Mouse (Mus musculus): ENCODE measurements around the gene Dnajc14. TPM values are rescaled to one million over a fixed set of nuclear protein-coding genes. Genes with fewer than 3 reads are reported as not detected.
"Not testable (repeated sequence)": the region's sequence is repeated elsewhere in the genome, so short reads cannot be mapped to it uniquely, and the experiment has no call there.

Dnajc14 gene
- total RNA-seq, 1 experiment from 2014 or later: 34.6 TPM

GRCm38 (mm10) chr10:128817033-128817432, 13.2 kb downstream of the Dnajc14 start, which contains the start of gene Sarnp:
Sarnp (plus strand) TSS chr10:128817333.
- ATAC-seq (replicated peaks; ENCODE audit: low read depth, poor library complexity, severe bottlenecking): no peak

DNA sequence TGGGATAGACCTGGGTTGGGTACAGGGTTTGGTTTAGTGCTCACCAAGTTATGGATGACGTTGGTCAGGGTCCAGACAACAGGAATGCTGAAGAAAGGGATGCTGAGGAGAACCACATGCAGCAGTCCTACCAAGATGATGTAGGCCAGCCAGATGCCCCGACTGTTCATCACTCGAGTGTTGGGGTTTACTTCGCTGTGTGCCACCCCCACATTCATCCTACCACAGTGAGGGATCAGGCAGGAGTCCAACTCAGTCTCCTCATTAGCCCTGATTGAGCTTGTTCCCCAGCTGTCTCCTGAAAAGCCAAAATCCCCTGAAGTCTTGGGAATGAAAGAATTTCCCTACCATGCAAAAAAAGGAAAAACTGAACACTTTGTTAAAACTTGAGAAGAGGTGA, 16.4 kb downstream of the Dnajc14 start:
- no peak for ATAC-seq (replicated peaks; ENCODE audit: low read depth, poor library complexity, severe bottlenecking)

GRCm38 (mm10) chr10:128821358-128822056, 17.6 kb downstream of the Dnajc14 start, which contains the start of gene Ormdl2:
Ormdl2 (minus strand) TSS chr10:128821645.
- ATAC-seq (replicated peaks; ENCODE audit: low read depth, poor library complexity, severe bottlenecking): peak; percentile 98

- no peak for ATAC-seq (replicated peaks; ENCODE audit: low read depth, poor library complexity, severe bottlenecking)
These were observed 18.3 kb downstream of the Dnajc14 start for GRCm38 (mm10) chr10:128822135-128822534.

- not testable (repeated sequence) for ATAC-seq (replicated peaks; ENCODE audit: low read depth, poor library complexity, severe bottlenecking)
These were observed 19.2 kb downstream of the Dnajc14 start for GRCm38 (mm10) chr10:128823087-128823486.

- no peak for ATAC-seq (replicated peaks; ENCODE audit: low read depth, poor library complexity, severe bottlenecking)
These were observed 20.0 kb downstream of the Dnajc14 start for GRCm38 (mm10) chr10:128823821-128824220.

DNA sequence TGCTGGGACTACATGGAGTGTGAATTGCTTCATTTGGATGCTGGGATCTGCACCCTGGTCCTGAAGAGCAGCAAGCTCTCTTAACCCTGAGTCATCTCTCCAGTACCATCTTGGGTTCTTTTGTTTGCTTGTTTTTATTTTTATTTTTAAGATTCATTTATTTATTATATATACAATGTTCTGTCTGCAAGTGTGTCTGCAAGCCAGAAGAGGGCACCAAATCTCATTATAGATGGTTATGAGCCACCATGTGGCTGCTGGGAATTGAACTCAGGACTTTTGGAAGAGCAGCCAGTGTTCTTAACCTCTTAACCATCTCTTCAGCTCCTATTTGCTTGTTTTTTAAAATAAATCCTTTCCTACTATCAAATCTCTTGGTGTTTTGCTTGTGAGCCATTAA, 33.5 kb downstream of the Dnajc14 start:
- no peak for ATAC-seq (replicated peaks; ENCODE audit: low read depth, poor library complexity, severe bottlenecking)

DNA sequence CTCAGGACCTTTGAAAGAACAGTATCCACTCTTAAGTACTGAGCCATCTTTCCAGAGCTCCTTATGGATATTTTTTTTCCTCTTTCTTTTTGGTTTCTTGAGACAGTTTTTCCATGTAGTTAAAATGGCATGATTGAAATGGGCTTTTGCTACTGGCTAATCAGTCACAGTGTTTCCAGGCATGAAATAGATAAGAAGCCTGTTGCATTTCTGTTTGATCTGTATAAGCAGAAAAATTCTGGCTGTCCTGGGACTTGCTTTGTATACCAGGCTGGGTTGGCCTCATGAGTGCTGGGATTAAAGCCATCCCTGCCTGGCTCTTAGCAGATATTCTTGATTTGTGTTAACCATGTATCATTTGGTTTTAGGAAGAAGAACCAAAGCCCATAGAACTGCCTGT, 35.6 kb downstream of the Dnajc14 start:
- no peak for ATAC-seq (replicated peaks; ENCODE audit: low read depth, poor library complexity, severe bottlenecking)

- no peak for ATAC-seq (replicated peaks; ENCODE audit: low read depth, poor library complexity, severe bottlenecking)
These were observed 36.8 kb downstream of the Dnajc14 start for GRCm38 (mm10) chr10:128840612-128841011.

- ATAC-seq (replicated peaks; ENCODE audit: low read depth, poor library complexity, severe bottlenecking): no peak
These were observed 39.4 kb downstream of the Dnajc14 start for GRCm38 (mm10) chr10:128843260-128843659.

GRCm38 (mm10) chr10:128845516-128845915, 41.7 kb downstream of the Dnajc14 start:
- peak; percentile 55; the same call in 1 of the 2 replicates for ATAC-seq (replicated peaks; ENCODE audit: low read depth, poor library complexity, severe bottlenecking)

- ATAC-seq (replicated peaks; ENCODE audit: low read depth, poor library complexity, severe bottlenecking): peak; percentile 40; the same call in 1 of the 2 replicates
These were observed 42.8 kb downstream of the Dnajc14 start for GRCm38 (mm10) chr10:128846664-128847063.

DNA sequence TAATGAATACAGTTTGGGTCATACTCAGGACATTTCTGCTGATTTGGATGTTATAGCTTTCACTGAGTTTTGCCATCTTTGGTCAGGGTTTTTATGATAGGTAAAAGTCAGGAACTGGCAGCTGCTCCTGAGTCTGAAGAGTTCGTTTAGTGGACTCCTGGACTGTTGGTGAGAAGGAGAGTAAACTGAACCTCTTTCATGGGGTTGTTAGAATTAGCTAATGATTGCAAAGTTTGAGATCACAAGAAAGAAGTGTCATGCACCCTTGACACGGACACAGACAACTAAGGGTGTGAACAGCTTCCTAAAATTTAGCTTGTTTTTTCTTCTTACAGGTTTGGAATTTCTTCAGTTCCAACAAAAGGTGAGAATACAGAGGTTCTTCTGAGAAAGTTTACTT, 44.6 kb downstream of the Dnajc14 start:
- ATAC-seq (replicated peaks; ENCODE audit: low read depth, poor library complexity, severe bottlenecking): no peak

GRCm38 (mm10) chr10:128850339-128850738, 46.5 kb downstream of the Dnajc14 start:
- ATAC-seq (replicated peaks; ENCODE audit: low read depth, poor library complexity, severe bottlenecking): 0 out of 2 replicates have a peak, but pooled peaks have one; percentile 45

DNA sequence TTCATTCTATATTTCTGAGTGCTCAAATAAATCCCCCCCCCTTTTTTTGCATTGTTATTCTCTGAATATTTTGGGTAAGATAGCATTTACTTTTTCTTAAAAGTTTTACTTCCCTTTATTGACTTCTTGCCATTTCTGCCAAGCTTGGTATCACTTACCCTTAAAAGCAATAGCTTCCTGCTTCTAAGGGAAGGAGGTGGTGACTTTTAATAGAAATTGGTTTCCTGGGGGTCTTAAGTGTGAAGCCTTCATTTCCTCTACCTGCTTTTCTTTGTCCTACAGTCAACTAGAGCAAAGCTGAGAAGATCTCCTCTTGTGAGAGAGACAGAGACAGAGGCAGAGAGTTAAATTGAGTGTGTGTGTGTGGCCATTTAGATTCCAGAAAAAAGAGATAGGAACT, 57.3 kb downstream of the Dnajc14 start:
- ATAC-seq (replicated peaks; ENCODE audit: low read depth, poor library complexity, severe bottlenecking): 0 out of 2 replicates have a peak, but pooled peaks have one; percentile 45

DNA sequence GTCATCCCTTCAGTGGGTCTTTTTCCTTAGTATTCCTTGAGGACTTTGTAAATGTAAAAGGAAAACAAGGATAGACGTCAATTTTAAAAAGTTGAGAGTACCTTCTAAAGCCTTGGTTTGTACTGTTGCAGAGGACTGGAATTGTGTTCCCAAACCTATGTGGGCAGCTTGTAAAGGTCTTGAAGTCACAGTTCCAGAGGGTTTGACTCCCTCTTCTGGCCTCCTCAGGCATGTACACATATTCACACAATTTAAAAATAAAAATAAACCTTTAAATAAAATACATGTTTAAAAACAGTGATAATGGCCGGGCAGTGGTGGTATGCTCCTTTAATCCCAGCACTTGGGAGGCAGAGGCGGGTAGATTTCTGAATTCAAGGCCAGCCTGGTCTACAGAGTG, 62.2 kb downstream of the Dnajc14 start:
- 0 out of 2 replicates have a peak, but pooled peaks have one; percentile 54 for ATAC-seq (replicated peaks; ENCODE audit: low read depth, poor library complexity, severe bottlenecking)

- no peak for ATAC-seq (replicated peaks; ENCODE audit: low read depth, poor library complexity, severe bottlenecking)
These were observed 62.7 kb downstream of the Dnajc14 start for GRCm38 (mm10) chr10:128866518-128866917.

Other genes starting within 250 kb of the Dnajc14 start
- gene Pa2g4, start 238.1 kb upstream of the Dnajc14 start, total RNA-seq (2017): 385 and 532 TPM in 2 replicates
- 1.0 and 1.8 TPM in 2 replicates for gene Erbb3, start 214.4 kb upstream of the Dnajc14 start, total RNA-seq (2017)
- 1,052 and 1,471 TPM in 2 replicates for gene Rps26, start 177.3 kb upstream of the Dnajc14 start, total RNA-seq (2017)
- not detected in 2 replicates for gene Ikzf4, start 158.1 kb upstream of the Dnajc14 start, total RNA-seq (2017)
- 4.6 and 5.2 TPM in 2 replicates for gene Suox, start 130.0 kb upstream of the Dnajc14 start, total RNA-seq (2017)
- gene Rab5b, start 107.8 kb upstream of the Dnajc14 start, total RNA-seq (2017): 24.5 and 29.0 TPM in 2 replicates
- not detected in 2 replicates for gene Pmel, start 99.9 kb upstream of the Dnajc14 start, total RNA-seq (2017)
- gene Cdk2, start 99.0 kb upstream of the Dnajc14 start, total RNA-seq (2017): 50.2 and 69.2 TPM in 2 replicates
- 5.3 and 8.4 TPM in 2 replicates for gene Dgka, start 59.2 kb upstream of the Dnajc14 start, total RNA-seq (2017)
- gene Pym1, start 56.2 kb upstream of the Dnajc14 start, total RNA-seq (2017): 37.9 and 50.1 TPM in 2 replicates
- 1.9 and 3.0 TPM in 2 replicates for gene Mmp19, start 13.2 kb upstream of the Dnajc14 start, total RNA-seq (2017)
- 3.2 and 3.7 TPM in 2 replicates for gene Tmem198b, start 308 bp downstream of the Dnajc14 start, total RNA-seq (2017)
- gene Sarnp, start 13.3 kb downstream of the Dnajc14 start, total RNA-seq (2017): 212 and 320 TPM in 2 replicates
- gene Ormdl2, start 17.6 kb downstream of the Dnajc14 start, total RNA-seq (2017): 86.6 and 90.4 TPM in 2 replicates
- gene Gdf11, start 87.7 kb downstream of the Dnajc14 start, total RNA-seq (2017): 0.39 TPM in 1 of 2 replicates, not detected in the other
- 38.5 and 39.6 TPM in 2 replicates for gene Cd63, start 96.9 kb downstream of the Dnajc14 start, total RNA-seq (2017)
- gene Rdh5, start 118.8 kb downstream of the Dnajc14 start, total RNA-seq (2017): 2.7 and 7.7 TPM in 2 replicates
- 95.3 and 109 TPM in 2 replicates for gene Bloc1s1, start 120.0 kb downstream of the Dnajc14 start, total RNA-seq (2017)
- gene Itga7, start 129.8 kb downstream of the Dnajc14 start, total RNA-seq (2017): not detected in 2 replicates
- gene Mettl7b, start 156.9 kb downstream of the Dnajc14 start, total RNA-seq (2017): not detected in 2 replicates
- gene Olfr9, start 185.4 kb downstream of the Dnajc14 start, total RNA-seq (2017): not detected in 2 replicates
- gene Olfr763, start 206.7 kb downstream of the Dnajc14 start, total RNA-seq (2017): not detected in 2 replicates
- gene Olfr764-ps1, start 235.8 kb downstream of the Dnajc14 start, total RNA-seq (2017): not detected in 2 replicates
- not detected in 2 replicates for gene Olfr765, start 245.9 kb downstream of the Dnajc14 start, total RNA-seq (2017)

Measured in common myeloid progenitor, adult 5-6 weeks (primary cell).